Mouse (Mus musculus): ENCODE results near the gene Macrod2. TPM values are rescaled to one million over a fixed set of nuclear protein-coding genes. Genes with fewer than 3 reads are reported as not detected.

The Macrod2 gene
- polyA plus RNA-seq, 1 experiment from 2014 or later: 49.2 TPM

- no peak overlapping the region for H3K4me2 ChIP-seq (ENCODE audit: low read length)
- 58% methylated on average over 1 of the region's 1 CpGs for WGBS
- H3K9ac ChIP-seq (ENCODE audit: low read length): no peak overlapping the region
- H3K9me3 ChIP-seq (replicated peaks; ENCODE audit: control insufficient read depth, low read length): no peaks in the 10 kb centered on the region
- DNase-seq (ENCODE audit: low spot score) (no peak), ATAC-seq (no peak)
- peaks cover 4% of the 10 kb centered on the region; the same call in 1 of the 2 replicates for H3K4me1 ChIP-seq (ENCODE audit: control insufficient read depth, insufficient read depth, low read length)
- H3K27ac ChIP-seq (ENCODE audit: low read depth, low read length): no peak overlapping the region
- no peaks in the 10 kb centered on the region for H3K27me3 ChIP-seq (replicated peaks; ENCODE audit: control insufficient read depth, insufficient read depth, low read length)
- no peak overlapping the region for H3K4me3 ChIP-seq (ENCODE audit: low read depth, low read length)
- no peaks in the 10 kb centered on the region for H3K36me3 ChIP-seq (ENCODE audit: control insufficient read depth, insufficient read depth, low read length)
Measured at GRCm38 (mm10) chr2:141419806-141420205, 1024.7 kb downstream of the Macrod2 start.

GRCm38 (mm10) chr2:141434084-141434483 is 1039.0 kb downstream of the Macrod2 start:
- H3K4me2 ChIP-seq (ENCODE audit: low read length): no peak overlapping the region
- H3K9ac ChIP-seq (ENCODE audit: low read length): no peak overlapping the region
- no peak overlapping the region for H3K4me3 ChIP-seq (ENCODE audit: low read depth, low read length)
- H3K9me3 ChIP-seq (replicated peaks; ENCODE audit: control insufficient read depth, low read length): no peaks in the 10 kb centered on the region
- H3K27me3 ChIP-seq (replicated peaks; ENCODE audit: control insufficient read depth, insufficient read depth, low read length): no peaks in the 10 kb centered on the region
- peaks cover 7% of the 10 kb centered on the region for H3K4me1 ChIP-seq (ENCODE audit: control insufficient read depth, insufficient read depth, low read length)
- WGBS: 89% methylated on average over 5 of the region's 5 CpGs
- no peak overlapping the region for H3K27ac ChIP-seq (ENCODE audit: low read depth, low read length)
- H3K36me3 ChIP-seq (ENCODE audit: control insufficient read depth, insufficient read depth, low read length): no peaks in the 10 kb centered on the region
- no peak for ATAC-seq
- DNase-seq (ENCODE audit: low spot score): no peak

- Histone ChIP-seq H3K4me2 (ENCODE audit: low read length) (no peak overlapping the region; the same call in 1 of the 2 replicates), H3K27ac (ENCODE audit: low read depth, low read length) (no peak overlapping the region; the same call in 1 of the 2 replicates), H3K36me3 (ENCODE audit: control insufficient read depth, insufficient read depth, low read length) (no peaks in the 10 kb centered on the region), H3K9me3 (replicated peaks; ENCODE audit: control insufficient read depth, low read length) (no peaks in the 10 kb centered on the region), H3K9ac (ENCODE audit: low read length) (no peak overlapping the region), H3K4me1 (ENCODE audit: control insufficient read depth, insufficient read depth, low read length) (peaks cover 7% of the 10 kb centered on the region), H3K4me3 (ENCODE audit: low read depth, low read length) (no peak overlapping the region), H3K27me3 (replicated peaks; ENCODE audit: control insufficient read depth, insufficient read depth, low read length) (no peaks in the 10 kb centered on the region)
- WGBS: 47% methylated on average over 16 of the region's 16 CpGs
- ATAC-seq (peak; percentile 70), DNase-seq (ENCODE audit: low spot score) (peak; percentile 66)
Measured at GRCm38 (mm10) chr2:141434731-141435570, 1039.8 kb downstream of the Macrod2 start.

- Histone ChIP-seq H3K27ac (ENCODE audit: low read depth, low read length) (no peak overlapping the region), H3K9me3 (replicated peaks; ENCODE audit: control insufficient read depth, low read length) (no peaks in the 10 kb centered on the region), H3K36me3 (ENCODE audit: control insufficient read depth, insufficient read depth, low read length) (no peaks in the 10 kb centered on the region), H3K27me3 (replicated peaks; ENCODE audit: control insufficient read depth, insufficient read depth, low read length) (no peaks in the 10 kb centered on the region), H3K4me1 (ENCODE audit: control insufficient read depth, insufficient read depth, low read length) (no peaks in the 10 kb centered on the region), H3K4me2 (ENCODE audit: low read length) (no peak overlapping the region), H3K9ac (ENCODE audit: low read length) (no peak overlapping the region), H3K4me3 (ENCODE audit: low read depth, low read length) (no peak overlapping the region)
- 83% methylated on average over 2 of the region's 2 CpGs for WGBS
- ATAC-seq (no peak), DNase-seq (ENCODE audit: low spot score) (no peak)
Measured at GRCm38 (mm10) chr2:141441896-141442295, 1046.8 kb downstream of the Macrod2 start.

GRCm38 (mm10) chr2:141449078-141449680 is 1054.1 kb downstream of the Macrod2 start:
- Histone ChIP-seq H3K4me2 (ENCODE audit: low read length) (no peak overlapping the region), H3K4me1 (ENCODE audit: control insufficient read depth, insufficient read depth, low read length) (no peaks in the 10 kb centered on the region), H3K36me3 (ENCODE audit: control insufficient read depth, insufficient read depth, low read length) (no peaks in the 10 kb centered on the region), H3K9ac (ENCODE audit: low read length) (no peak overlapping the region), H3K27ac (ENCODE audit: low read depth, low read length) (no peak overlapping the region), H3K27me3 (replicated peaks; ENCODE audit: control insufficient read depth, insufficient read depth, low read length) (no peaks in the 10 kb centered on the region), H3K4me3 (ENCODE audit: low read depth, low read length) (no peak overlapping the region), H3K9me3 (replicated peaks; ENCODE audit: control insufficient read depth, low read length) (no peaks in the 10 kb centered on the region)
- peak; percentile 48 for DNase-seq (ENCODE audit: low spot score)
- 59% methylated on average over 2 of the region's 2 CpGs for WGBS
- ATAC-seq: peak; percentile 70

GRCm38 (mm10) chr2:141463946-141464345 is 1068.8 kb downstream of the Macrod2 start:
- ATAC-seq: no peak
- H3K9me3 ChIP-seq (replicated peaks; ENCODE audit: control insufficient read depth, low read length): no peaks in the 10 kb centered on the region
- H3K27ac ChIP-seq (ENCODE audit: low read depth, low read length): no peak overlapping the region
- WGBS: 94% methylated on average over 1 of the region's 1 CpGs
- no peaks in the 10 kb centered on the region for H3K27me3 ChIP-seq (replicated peaks; ENCODE audit: control insufficient read depth, insufficient read depth, low read length)
- no peak overlapping the region for H3K4me2 ChIP-seq (ENCODE audit: low read length)
- H3K4me3 ChIP-seq (ENCODE audit: low read depth, low read length): no peak overlapping the region
- H3K4me1 ChIP-seq (ENCODE audit: control insufficient read depth, insufficient read depth, low read length): no peaks in the 10 kb centered on the region
- no peaks in the 10 kb centered on the region for H3K36me3 ChIP-seq (ENCODE audit: control insufficient read depth, insufficient read depth, low read length)
- DNase-seq (ENCODE audit: low spot score): no peak
- no peak overlapping the region for H3K9ac ChIP-seq (ENCODE audit: low read length)

- Histone ChIP-seq H3K9ac (ENCODE audit: low read length) (no peak overlapping the region), H3K27ac (ENCODE audit: low read depth, low read length) (no peak overlapping the region), H3K4me1 (ENCODE audit: control insufficient read depth, insufficient read depth, low read length) (no peaks in the 10 kb centered on the region; the same call in 1 of the 2 replicates), H3K27me3 (replicated peaks; ENCODE audit: control insufficient read depth, insufficient read depth, low read length) (no peaks in the 10 kb centered on the region), H3K36me3 (ENCODE audit: control insufficient read depth, insufficient read depth, low read length) (no peaks in the 10 kb centered on the region), H3K4me3 (ENCODE audit: low read depth, low read length) (no peak overlapping the region), H3K9me3 (replicated peaks; ENCODE audit: control insufficient read depth, low read length) (no peaks in the 10 kb centered on the region), H3K4me2 (ENCODE audit: low read length) (no peak overlapping the region)
- ATAC-seq: no peak
- WGBS: 88% methylated on average over 1 of the region's 1 CpGs
- DNase-seq (ENCODE audit: low spot score): no peak
Measured at GRCm38 (mm10) chr2:141472791-141473190, 1077.7 kb downstream of the Macrod2 start.

GRCm38 (mm10) chr2:141477585-141477984 is 1082.5 kb downstream of the Macrod2 start:
- Histone ChIP-seq H3K27ac (ENCODE audit: low read depth, low read length) (no peak overlapping the region), H3K9me3 (replicated peaks; ENCODE audit: control insufficient read depth, low read length) (no peaks in the 10 kb centered on the region), H3K36me3 (ENCODE audit: control insufficient read depth, insufficient read depth, low read length) (no peaks in the 10 kb centered on the region), H3K9ac (ENCODE audit: low read length) (no peak overlapping the region), H3K4me2 (ENCODE audit: low read length) (no peak overlapping the region), H3K4me1 (ENCODE audit: control insufficient read depth, insufficient read depth, low read length) (no peaks in the 10 kb centered on the region; the same call in 1 of the 2 replicates), H3K27me3 (replicated peaks; ENCODE audit: control insufficient read depth, insufficient read depth, low read length) (no peaks in the 10 kb centered on the region), H3K4me3 (ENCODE audit: low read depth, low read length) (no peak overlapping the region)
- WGBS: 67% methylated on average over 3 of the region's 3 CpGs
- DNase-seq (ENCODE audit: low spot score) (no peak), ATAC-seq (no peak)

GRCm38 (mm10) chr2:141490518-141490917 is 1095.4 kb downstream of the Macrod2 start:
- H3K27me3 ChIP-seq (replicated peaks; ENCODE audit: control insufficient read depth, insufficient read depth, low read length): no peaks in the 10 kb centered on the region
- H3K4me2 ChIP-seq (ENCODE audit: low read length): no peak overlapping the region
- H3K4me1 ChIP-seq (ENCODE audit: control insufficient read depth, insufficient read depth, low read length): no peaks in the 10 kb centered on the region
- H3K27ac ChIP-seq (ENCODE audit: low read depth, low read length): no peak overlapping the region
- no peak overlapping the region for H3K9ac ChIP-seq (ENCODE audit: low read length)
- no peaks in the 10 kb centered on the region for H3K36me3 ChIP-seq (ENCODE audit: control insufficient read depth, insufficient read depth, low read length)
- 16% methylated on average over 3 of the region's 3 CpGs for WGBS
- ATAC-seq (peak; percentile 46; the same call in 1 of the 2 replicates), DNase-seq (ENCODE audit: low spot score) (peak; percentile 43)
- no peaks in the 10 kb centered on the region for H3K9me3 ChIP-seq (replicated peaks; ENCODE audit: control insufficient read depth, low read length)
- H3K4me3 ChIP-seq (ENCODE audit: low read depth, low read length): no peak overlapping the region

Measured in forebrain, embryonic 14.5 days (tissue).